Mouse (Mus musculus): ENCODE data around the gene Rmnd5a. TPM values are rescaled to one million over a fixed set of nuclear protein-coding genes. Genes with fewer than 3 reads are reported as not detected.
"Not testable (repeated sequence)": the region's sequence is repeated elsewhere in the genome, so short reads cannot be mapped to it uniquely, and the experiment has no call there.

Rmnd5a gene
- polyA plus RNA-seq, 1 experiment from 2014 or later: 11.4 TPM

DNA sequence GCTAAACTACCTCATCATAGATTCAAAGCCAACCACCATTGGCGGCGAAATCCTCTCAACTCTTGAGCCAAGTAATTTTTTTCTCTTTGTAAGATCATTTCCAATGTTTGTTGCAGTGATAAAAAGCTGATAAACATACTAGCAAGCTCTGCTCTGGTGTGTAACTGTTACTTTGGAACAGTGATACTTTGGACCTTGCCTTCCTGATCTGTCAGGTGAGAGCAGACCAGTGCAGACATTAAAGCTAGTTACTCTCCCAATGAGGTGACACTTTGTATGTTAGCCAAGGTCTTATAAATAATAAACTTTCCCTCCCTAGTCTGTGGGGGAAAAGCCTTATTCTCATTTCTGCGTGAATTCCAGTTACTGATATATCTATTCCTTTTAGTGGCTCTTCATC, 35.2 kb upstream of the Rmnd5a start:
- no peak overlapping the region for H3K27ac ChIP-seq (ENCODE audit: low read length)
- 87% methylated on average over 3 of the region's 3 CpGs for WGBS
- no peak overlapping the region for H3K4me2 ChIP-seq (replicated peaks; ENCODE audit: low read depth, low read length)
- no peak for ATAC-seq (ENCODE audit: low FRiP score, low TSS enrichment)
- no peak overlapping the region for H3K4me3 ChIP-seq (ENCODE audit: low read length)
- H3K9ac ChIP-seq (replicated peaks; ENCODE audit: low read length): no peak overlapping the region
- no peaks in the 10 kb centered on the region for H3K36me3 ChIP-seq (ENCODE audit: insufficient read depth, low read length)
- H3K27me3 ChIP-seq (ENCODE audit: insufficient read depth, low read length): no peaks in the 10 kb centered on the region
- no peaks in the 10 kb centered on the region for H3K9me3 ChIP-seq (ENCODE audit: low read length)
- no peaks in the 10 kb centered on the region for H3K4me1 ChIP-seq (ENCODE audit: insufficient read depth, low read length)

DNA sequence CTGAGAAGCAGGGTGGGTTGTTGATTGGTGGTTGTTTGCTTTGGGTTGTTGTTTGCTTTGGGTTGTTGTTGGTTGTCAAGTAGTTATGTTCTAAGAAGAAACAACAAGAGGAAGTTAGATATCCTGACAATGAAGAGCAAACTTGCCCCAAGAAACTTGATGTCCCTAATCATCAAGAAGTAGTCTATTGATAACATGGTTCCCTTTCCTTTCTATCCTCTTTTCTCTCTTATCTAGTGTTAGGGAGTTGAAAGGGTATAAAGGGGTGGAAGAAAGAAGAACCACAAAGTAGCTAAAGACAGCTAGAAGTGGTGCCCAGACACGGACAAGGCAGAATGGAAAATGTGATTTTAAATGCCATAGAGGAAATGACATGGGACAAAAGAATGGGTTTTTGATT, 32.3 kb upstream of the Rmnd5a start:
- H3K27me3 ChIP-seq (ENCODE audit: insufficient read depth, low read length): no peaks in the 10 kb centered on the region
- H3K4me3 ChIP-seq (ENCODE audit: low read length): no peak overlapping the region
- no peak overlapping the region for H3K4me2 ChIP-seq (replicated peaks; ENCODE audit: low read depth, low read length)
- no peaks in the 10 kb centered on the region for H3K9me3 ChIP-seq (ENCODE audit: low read length)
- no peak overlapping the region for H3K9ac ChIP-seq (replicated peaks; ENCODE audit: low read length)
- WGBS: 80% methylated on average over 1 of the region's 1 CpGs
- ATAC-seq (ENCODE audit: low FRiP score, low TSS enrichment): no peak
- H3K27ac ChIP-seq (ENCODE audit: low read length): no peak overlapping the region
- H3K4me1 ChIP-seq (ENCODE audit: insufficient read depth, low read length): no peaks in the 10 kb centered on the region
- no peaks in the 10 kb centered on the region for H3K36me3 ChIP-seq (ENCODE audit: insufficient read depth, low read length)

DNA sequence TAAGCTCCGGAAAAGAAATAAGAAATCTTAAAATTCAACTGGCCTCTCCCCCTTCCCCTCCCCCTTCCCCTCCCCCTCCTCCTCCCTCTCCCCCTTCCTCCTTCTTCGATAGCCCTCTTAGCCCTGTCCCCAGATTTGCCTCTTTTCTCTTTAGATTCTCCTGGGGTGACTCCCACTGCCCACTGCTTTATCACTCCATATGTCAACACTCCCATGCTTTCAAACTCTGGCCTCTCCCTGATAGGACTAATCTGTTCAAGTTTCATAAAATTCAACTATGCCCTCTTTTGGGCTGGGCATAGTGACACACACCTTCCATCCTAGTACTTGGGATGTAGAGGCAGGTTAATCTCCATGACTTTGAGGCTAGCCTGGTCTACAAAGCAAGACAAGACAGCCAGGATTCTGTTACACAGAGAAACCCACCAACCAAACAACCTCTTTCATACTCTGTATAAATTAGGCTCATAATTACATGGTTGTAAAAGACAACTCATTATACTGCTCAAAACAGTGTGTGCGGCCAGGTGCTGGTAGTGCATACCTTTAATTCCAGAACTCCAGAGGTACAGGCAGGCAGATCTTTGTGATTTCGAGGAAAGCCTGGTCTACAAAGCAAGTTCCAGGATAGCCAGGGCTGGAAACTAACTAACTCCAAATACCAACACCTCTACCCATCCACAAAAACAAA, 31.5 kb upstream of the Rmnd5a start:
- Histone ChIP-seq H3K27ac (ENCODE audit: low read length) (no peak overlapping the region), H3K4me2 (replicated peaks; ENCODE audit: low read depth, low read length) (no peak overlapping the region), H3K36me3 (ENCODE audit: insufficient read depth, low read length) (no peaks in the 10 kb centered on the region), H3K4me1 (ENCODE audit: insufficient read depth, low read length) (no peaks in the 10 kb centered on the region), H3K4me3 (ENCODE audit: low read length) (no peak overlapping the region), H3K27me3 (ENCODE audit: insufficient read depth, low read length) (no peaks in the 10 kb centered on the region), H3K9me3 (ENCODE audit: low read length) (no peaks in the 10 kb centered on the region), H3K9ac (replicated peaks; ENCODE audit: low read length) (no peak overlapping the region)
- no peak for ATAC-seq (ENCODE audit: low FRiP score, low TSS enrichment)
- 86% methylated on average over 4 of the region's 4 CpGs for WGBS

DNA sequence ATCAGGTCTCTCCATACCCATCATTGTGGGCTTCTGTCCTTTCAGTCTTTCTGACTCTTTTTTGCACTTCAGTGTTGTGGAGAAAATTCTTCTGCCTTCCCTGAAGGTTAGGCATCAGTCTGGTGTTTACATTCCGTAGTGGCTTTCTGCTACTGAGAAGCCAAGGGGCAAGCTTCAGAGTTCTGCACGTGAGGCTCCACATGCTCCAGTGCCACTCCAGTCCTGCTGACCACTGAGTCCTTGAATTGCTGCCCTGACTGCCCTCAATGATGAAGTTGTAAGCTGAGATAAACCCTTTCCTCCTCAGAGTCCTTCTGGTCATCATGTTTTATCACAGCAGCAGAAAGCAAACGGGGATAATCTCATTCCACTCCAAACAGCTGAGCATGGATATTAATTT, 28.9 kb upstream of the Rmnd5a start:
- H3K36me3 ChIP-seq (ENCODE audit: insufficient read depth, low read length): no peaks in the 10 kb centered on the region
- no peak for ATAC-seq (ENCODE audit: low FRiP score, low TSS enrichment)
- no peak overlapping the region for H3K9ac ChIP-seq (replicated peaks; ENCODE audit: low read length)
- no peak overlapping the region for H3K4me3 ChIP-seq (ENCODE audit: low read length)
- H3K9me3 ChIP-seq (ENCODE audit: low read length): no peaks in the 10 kb centered on the region
- no peaks in the 10 kb centered on the region for H3K4me1 ChIP-seq (ENCODE audit: insufficient read depth, low read length)
- WGBS: 39% methylated on average over 3 of the region's 3 CpGs
- H3K27ac ChIP-seq (ENCODE audit: low read length): no peak overlapping the region
- H3K27me3 ChIP-seq (ENCODE audit: insufficient read depth, low read length): no peaks in the 10 kb centered on the region
- no peak overlapping the region for H3K4me2 ChIP-seq (replicated peaks; ENCODE audit: low read depth, low read length)

DNA sequence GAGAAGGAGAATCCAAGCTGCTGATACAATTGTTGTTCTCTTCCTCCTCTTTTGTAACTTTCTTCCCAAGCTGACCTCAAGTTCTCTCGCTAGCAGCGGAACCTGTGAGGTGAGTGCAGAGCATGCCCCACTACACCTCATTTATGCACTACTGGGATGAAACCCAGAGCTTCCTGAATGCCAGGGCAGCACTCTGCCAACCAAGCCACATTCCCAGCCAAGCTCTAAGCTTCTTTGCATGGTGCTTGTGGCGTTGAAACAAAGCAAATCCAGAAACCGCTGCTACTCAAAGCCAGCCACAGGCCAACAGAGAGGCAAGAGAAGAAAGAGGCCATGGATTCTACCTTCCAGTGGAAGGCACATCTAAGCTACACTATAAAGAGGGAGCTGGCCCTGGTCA, 27.3 kb upstream of the Rmnd5a start:
- Histone ChIP-seq H3K27ac (ENCODE audit: low read length) (no peak overlapping the region), H3K36me3 (ENCODE audit: insufficient read depth, low read length) (no peaks in the 10 kb centered on the region), H3K4me1 (ENCODE audit: insufficient read depth, low read length) (no peaks in the 10 kb centered on the region), H3K27me3 (ENCODE audit: insufficient read depth, low read length) (no peaks in the 10 kb centered on the region), H3K4me2 (replicated peaks; ENCODE audit: low read depth, low read length) (no peak overlapping the region), H3K9me3 (ENCODE audit: low read length) (no peaks in the 10 kb centered on the region), H3K4me3 (ENCODE audit: low read length) (no peak overlapping the region), H3K9ac (replicated peaks; ENCODE audit: low read length) (no peak overlapping the region)
- 78% methylated on average over 4 of the region's 4 CpGs for WGBS
- ATAC-seq (ENCODE audit: low FRiP score, low TSS enrichment): no peak

DNA sequence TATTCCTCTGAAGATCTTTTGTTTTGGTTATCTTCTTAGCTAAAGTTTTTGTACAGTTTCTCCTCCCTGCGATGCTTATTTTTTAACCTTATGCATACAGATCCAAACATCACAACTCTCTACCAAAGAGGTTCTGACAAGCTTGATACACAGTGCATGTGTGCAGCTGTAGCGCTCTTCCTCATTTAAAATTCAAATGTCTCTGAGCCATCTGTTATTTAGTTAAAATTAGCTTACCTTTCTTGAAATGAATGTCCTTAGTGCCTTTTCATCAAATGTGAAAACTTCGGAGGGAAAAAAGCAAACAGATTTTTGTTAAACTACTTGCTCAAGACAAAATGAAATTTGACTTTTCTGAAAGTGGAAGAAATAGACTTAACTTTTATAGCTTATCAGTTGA, 24.7 kb upstream of the Rmnd5a start:
- no peaks in the 10 kb centered on the region for H3K9me3 ChIP-seq (ENCODE audit: low read length)
- 92% methylated on average over 3 of the region's 3 CpGs for WGBS
- ATAC-seq (ENCODE audit: low FRiP score, low TSS enrichment): no peak

DNA sequence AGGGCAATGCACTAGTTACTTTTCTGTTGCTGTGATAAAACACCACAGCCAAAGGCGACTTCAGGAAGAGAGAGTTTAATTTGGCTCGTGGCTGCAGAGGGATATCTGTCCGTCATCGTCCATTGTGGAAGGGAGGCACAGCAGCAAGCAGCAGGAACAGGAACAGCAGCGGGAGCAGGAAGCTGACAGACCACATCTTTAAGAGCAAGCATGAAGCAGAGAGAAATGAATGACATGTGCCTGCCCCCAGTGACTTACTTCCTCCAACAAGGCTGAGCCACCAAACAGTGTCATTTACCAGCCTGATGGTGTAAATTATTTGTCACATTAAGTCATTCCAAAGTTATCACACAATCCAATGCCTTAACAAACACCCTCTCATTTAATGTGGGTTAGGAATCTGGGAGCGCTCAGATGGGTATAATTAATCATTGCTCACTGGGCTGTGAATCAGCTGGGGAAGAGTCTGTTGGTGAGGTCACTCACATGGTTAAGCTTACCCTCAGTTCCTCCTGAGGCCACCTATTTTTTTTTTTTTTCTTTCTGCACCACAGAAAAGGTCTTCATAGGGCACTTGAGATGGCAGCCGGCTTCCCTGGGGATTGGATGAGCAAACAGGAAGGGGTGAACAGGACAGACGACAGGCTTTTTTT, 17.6 kb upstream of the Rmnd5a start:
- ATAC-seq (ENCODE audit: low FRiP score, low TSS enrichment): no peak

More for the DNA sequence above, 24.7 kb upstream of the Rmnd5a start:
- Histone ChIP-seq H3K27ac (ENCODE audit: low read length) (no peak overlapping the region), H3K4me2 (replicated peaks; ENCODE audit: low read depth, low read length) (no peak overlapping the region), H3K27me3 (ENCODE audit: insufficient read depth, low read length) (no peaks in the 10 kb centered on the region), H3K4me3 (ENCODE audit: low read length) (no peak overlapping the region), H3K4me1 (ENCODE audit: insufficient read depth, low read length) (no peaks in the 10 kb centered on the region), H3K9ac (replicated peaks; ENCODE audit: low read length) (no peak overlapping the region), H3K36me3 (ENCODE audit: insufficient read depth, low read length) (no peaks in the 10 kb centered on the region)

DNA sequence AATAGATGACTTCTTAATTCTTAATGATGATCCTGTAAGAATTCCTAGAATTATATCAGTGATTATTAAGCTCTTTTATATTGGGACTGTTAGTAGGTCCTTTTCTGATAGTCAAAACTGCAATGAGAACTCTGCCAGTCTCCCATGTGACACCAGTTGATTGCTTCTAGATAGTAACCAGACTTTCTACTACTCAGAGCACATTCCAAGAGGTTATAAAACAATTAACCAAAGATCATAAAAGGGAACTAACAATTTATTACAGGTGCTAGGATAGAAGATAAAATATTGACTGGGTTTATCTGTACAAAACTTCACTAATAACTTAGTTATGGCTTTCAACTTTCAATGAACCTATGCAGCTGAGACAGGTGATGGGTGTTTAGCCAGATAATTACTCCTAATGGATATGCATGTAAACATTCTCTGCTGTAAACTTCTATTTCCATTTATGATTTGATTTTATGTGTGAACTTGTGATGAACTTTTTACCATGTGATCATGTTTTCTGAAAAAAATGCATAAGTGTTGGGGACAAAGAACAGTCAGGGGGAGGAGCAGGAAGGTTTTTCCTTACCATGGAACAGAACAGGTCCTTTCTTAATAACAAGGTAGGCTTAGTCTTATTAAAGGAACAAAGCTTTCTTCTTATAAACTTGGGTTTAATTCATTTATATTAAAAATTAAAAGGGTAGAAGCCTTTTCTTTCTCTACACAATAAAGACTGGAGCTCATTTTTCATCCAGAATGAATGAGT, 13.7 kb upstream of the Rmnd5a start:
- not testable (repeated sequence) for H3K27ac ChIP-seq (ENCODE audit: low read length); H3K36me3 ChIP-seq (ENCODE audit: insufficient read depth, low read length); H3K27me3 ChIP-seq (ENCODE audit: insufficient read depth, low read length); H3K4me3 ChIP-seq (ENCODE audit: low read length); H3K4me2 ChIP-seq (replicated peaks; ENCODE audit: low read depth, low read length); H3K9ac ChIP-seq (replicated peaks; ENCODE audit: low read length); H3K9me3 ChIP-seq (ENCODE audit: low read length); ATAC-seq (ENCODE audit: low FRiP score, low TSS enrichment); H3K4me1 ChIP-seq (ENCODE audit: insufficient read depth, low read length)

More for the DNA sequence above, 17.6 kb upstream of the Rmnd5a start:
- 71% methylated on average over 8 of the region's 8 CpGs for WGBS
- Histone ChIP-seq H3K9me3 (ENCODE audit: low read length) (0 out of 2 replicates have a peak, but pooled peaks cover 2% of the 10 kb centered on the region), H3K4me1 (ENCODE audit: insufficient read depth, low read length) (no peaks in the 10 kb centered on the region), H3K27me3 (ENCODE audit: insufficient read depth, low read length) (no peaks in the 10 kb centered on the region), H3K36me3 (ENCODE audit: insufficient read depth, low read length) (no peaks in the 10 kb centered on the region), H3K9ac (replicated peaks; ENCODE audit: low read length) (no peak overlapping the region), H3K4me2 (replicated peaks; ENCODE audit: low read depth, low read length) (no peak overlapping the region), H3K4me3 (ENCODE audit: low read length) (no peak overlapping the region), H3K27ac (ENCODE audit: low read length) (no peak overlapping the region)

DNA sequence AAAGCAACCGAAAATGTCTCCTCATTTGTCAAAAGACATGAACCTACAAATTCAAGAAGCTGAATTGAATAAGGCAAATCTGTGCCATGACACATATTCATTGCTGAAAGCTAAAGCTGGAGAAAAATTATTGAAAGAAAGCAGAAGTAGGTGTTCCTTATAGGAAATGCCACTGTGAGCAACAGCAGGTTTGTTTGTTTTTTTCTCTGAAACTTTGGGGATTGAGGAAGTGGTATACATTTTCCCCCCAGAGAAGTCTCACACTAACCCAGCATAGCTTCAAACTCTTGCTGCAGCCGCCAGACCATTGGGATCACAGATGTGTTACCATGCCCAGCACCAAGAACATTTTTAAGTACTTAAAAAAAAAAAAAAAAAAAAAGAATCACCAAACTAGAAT, 12.4 kb upstream of the Rmnd5a start:
- ATAC-seq (ENCODE audit: low FRiP score, low TSS enrichment): no peak
- Histone ChIP-seq H3K27me3 (ENCODE audit: insufficient read depth, low read length) (no peaks in the 10 kb centered on the region), H3K4me3 (ENCODE audit: low read length) (no peak overlapping the region), H3K9me3 (ENCODE audit: low read length) (0 out of 2 replicates have a peak, but pooled peaks cover 2% of the 10 kb centered on the region), H3K4me2 (replicated peaks; ENCODE audit: low read depth, low read length) (no peak overlapping the region), H3K36me3 (ENCODE audit: insufficient read depth, low read length) (no peaks in the 10 kb centered on the region), H3K27ac (ENCODE audit: low read length) (no peak overlapping the region), H3K4me1 (ENCODE audit: insufficient read depth, low read length) (no peaks in the 10 kb centered on the region), H3K9ac (replicated peaks; ENCODE audit: low read length) (no peak overlapping the region)
- 66% methylated on average over 2 of the region's 2 CpGs for WGBS

DNA sequence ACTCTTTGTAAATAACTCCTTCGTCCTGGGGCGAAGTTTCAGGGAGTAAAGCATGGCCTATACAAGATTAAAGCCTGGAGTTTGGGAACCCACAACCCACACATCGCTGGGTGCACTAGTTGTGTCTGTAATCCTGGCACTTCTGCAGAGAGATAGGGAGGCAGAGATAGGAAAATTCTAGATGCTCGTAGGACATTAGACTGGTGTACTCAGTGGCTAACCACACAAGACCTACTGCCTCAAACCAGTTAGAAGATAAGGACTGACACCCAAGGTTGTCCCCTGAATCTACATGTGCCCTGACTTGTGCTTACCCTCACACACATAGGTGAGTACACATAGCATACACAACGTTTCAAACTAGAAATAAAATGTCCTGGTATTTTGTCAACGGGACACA, 5.1 kb upstream of the Rmnd5a start:
- H3K27me3 ChIP-seq (ENCODE audit: insufficient read depth, low read length): no peaks in the 10 kb centered on the region
- H3K4me3 ChIP-seq (ENCODE audit: low read length): no peak overlapping the region
- peaks cover 9% of the 10 kb centered on the region; the same call in 1 of the 2 replicates for H3K4me1 ChIP-seq (ENCODE audit: insufficient read depth, low read length)

More for the DNA sequence above, 5.1 kb upstream of the Rmnd5a start:
- Histone ChIP-seq H3K27ac (ENCODE audit: low read length) (no peak overlapping the region), H3K4me2 (replicated peaks; ENCODE audit: low read depth, low read length) (no peak overlapping the region), H3K36me3 (ENCODE audit: insufficient read depth, low read length) (no peaks in the 10 kb centered on the region), H3K9ac (replicated peaks; ENCODE audit: low read length) (no peak overlapping the region), H3K9me3 (ENCODE audit: low read length) (peaks cover 3% of the 10 kb centered on the region; the same call in 1 of the 2 replicates)
- no peak for ATAC-seq (ENCODE audit: low FRiP score, low TSS enrichment)
- 88% methylated on average over 6 of the region's 6 CpGs for WGBS
